Mouse (Mus musculus) 3T3-L1 (cell line): ENCODE data around the gene Llgl2.

Experiments
- DNase-seq: peaks from one replicate; pipeline ENCODE4 v3.0.0-alpha.2; 2015; ENCODE audit warnings: low read depth, low spot score

Llgl2 gene

GRCm38 (mm10) chr11:115823774-115824740 is at the start of gene Llgl2:
Gene Llgl2 (plus strand): TSS chr11:115824049.
- DNase-seq = peak; percentile 84

GRCm38 (mm10) chr11:115774653-115775052 is 49.2 kb upstream of the Llgl2 start:
- DNase-seq = no peak

GRCm38 (mm10) chr11:115775821-115776665 is 47.8 kb upstream of the Llgl2 start:
- DNase-seq = peak; percentile 39

GRCm38 (mm10) chr11:115776954-115777353 is 46.9 kb upstream of the Llgl2 start:
- no peak for DNase-seq

- DNase-seq = peak; percentile 16
These were observed 46.1 kb upstream of the Llgl2 start for GRCm38 (mm10) chr11:115777487-115778335.

- peak; percentile 52 for DNase-seq
These were observed 44.7 kb upstream of the Llgl2 start for GRCm38 (mm10) chr11:115779038-115779571.

GRCm38 (mm10) chr11:115780141-115781070 is 43.4 kb upstream of the Llgl2 start:
- peak; percentile 28 for DNase-seq

GRCm38 (mm10) chr11:115786473-115786872 is 37.4 kb upstream of the Llgl2 start:
- no peak for DNase-seq

GRCm38 (mm10) chr11:115789787-115790186 is 34.1 kb upstream of the Llgl2 start:
- no peak for DNase-seq

- no peak for DNase-seq
These were observed 31.9 kb upstream of the Llgl2 start for GRCm38 (mm10) chr11:115791919-115792318.

GRCm38 (mm10) chr11:115792353-115792752 is 31.5 kb upstream of the Llgl2 start:
- no peak for DNase-seq

- no peak for DNase-seq
These were observed 27.0 kb upstream of the Llgl2 start for GRCm38 (mm10) chr11:115796898-115797297.

GRCm38 (mm10) chr11:115797665-115798064 is 26.2 kb upstream of the Llgl2 start:
- DNase-seq = no peak

GRCm38 (mm10) chr11:115800981-115801380 is 22.9 kb upstream of the Llgl2 start:
- no peak for DNase-seq

GRCm38 (mm10) chr11:115803072-115803709 is 20.7 kb upstream of the Llgl2 start:
- no peak for DNase-seq

- DNase-seq = no peak
These were observed 18.8 kb upstream of the Llgl2 start for GRCm38 (mm10) chr11:115805005-115805404.

GRCm38 (mm10) chr11:115806154-115806553 is 17.7 kb upstream of the Llgl2 start:
- no peak for DNase-seq

GRCm38 (mm10) chr11:115807306-115807705 is 16.5 kb upstream of the Llgl2 start:
- DNase-seq = no peak

- no peak for DNase-seq
These were observed 15.9 kb upstream of the Llgl2 start for GRCm38 (mm10) chr11:115807971-115808370.
